Mouse (Mus musculus) neural tube, embryonic 14.5 days (tissue): ENCODE results near the gene Glis3. TPM values are rescaled to one million over a fixed set of nuclear protein-coding genes. Genes with fewer than 3 reads are reported as not detected.

Experiments
- ATAC-seq: fragments of 200-750 bp; cut with Nextera tagmentation; 2 replicates; pipeline ENCODE4 v1.8.0; 2017; ENCODE audit warnings: low read depth, mild to moderate bottlenecking, moderate TSS enrichment, moderate library complexity
- H3K27ac ChIP-seq: fragments of 300-500 bp; sonication (generic); 2 replicates; pipeline ENCODE4 v1.5.1; 2014; ENCODE audit warnings: low read depth, mild to moderate bottlenecking, control low read depth, low read length, moderate library complexity, mixed read lengths
- H3K27me3 ChIP-seq: fragments of 300-500 bp; sonication (generic); 2 replicates; pipeline ENCODE4 v1.6.1; 2014; ENCODE audit warnings: low read length; ENCODE audit not compliant: control insufficient read depth, insufficient read depth
- H3K36me3 ChIP-seq: fragments of 300-500 bp; sonication (generic); 2 replicates; pipeline ENCODE4 v1.6.1; 2014; ENCODE audit warnings: low read length, mixed read lengths; ENCODE audit not compliant: control insufficient read depth, insufficient read depth
- H3K4me1 ChIP-seq: fragments of 300-500 bp; sonication (generic); 2 replicates; pipeline ENCODE4 v1.6.1; 2014; ENCODE audit warnings: low read length; ENCODE audit not compliant: control insufficient read depth, insufficient read depth
- H3K4me2 ChIP-seq: fragments of 300-500 bp; sonication (generic); 2 replicates; pipeline ENCODE4 v1.6.1; 2014; ENCODE audit warnings: mild to moderate bottlenecking, low read depth, low read length, control low read depth
- H3K4me3 ChIP-seq: fragments of 300-500 bp; sonication (generic); 2 replicates; pipeline ENCODE4 v1.5.1; 2014; ENCODE audit warnings: low read depth, low read length, control low read depth, mixed read lengths
- H3K9ac ChIP-seq: fragments of 300-500 bp; sonication (generic); replicated peaks from 2 replicates; pipeline ENCODE4 v1.6.1; 2014; ENCODE audit warnings: low read depth, mild to moderate bottlenecking, control low read depth, low read length, mixed read lengths
- H3K9me3 ChIP-seq: fragments of 300-500 bp; sonication (generic); 2 replicates; pipeline ENCODE4 v1.6.1; 2016; ENCODE audit warnings: low read length; ENCODE audit not compliant: control insufficient read depth
- WGBS: fragments of 180-500 bp; shearing (Covaris S2); extraction: QIAGEN DNeasy Blood & Tissue Kit; methylation state at CpG from one replicate; pipeline ENCODE4 v1.1.7; 2014; 5-methylcytosine and 5-hydroxymethylcytosine counted together
- polyA plus RNA-seq: library from polyadenylated mRNA; unstranded; fragments of >200 nt; fragmentation: Nextera tagmentation; extraction: Ambion mirVana; gene quantifications from 2 replicates; pipeline ENCODE4 v1.2.1, GENCODE M21; 2014

Gene Glis3
- polyA plus RNA-seq, 1 experiment from 2014 or later = 2.7 TPM

- no peak overlapping the region for H3K4me3 ChIP-seq
- no peaks in the 10 kb centered on the region for H3K9me3 ChIP-seq
- no peaks in the 10 kb centered on the region for H3K4me1 ChIP-seq
- H3K27ac ChIP-seq = no peak overlapping the region
- H3K9ac ChIP-seq = no peak overlapping the region
- H3K36me3 ChIP-seq = no peaks in the 10 kb centered on the region
- no peak for ATAC-seq
- no peaks in the 10 kb centered on the region for H3K27me3 ChIP-seq
- no peak overlapping the region for H3K4me2 ChIP-seq
- 29% methylated on average over 6 of the region's 6 CpGs for WGBS
Observed at GRCm38 (mm10) chr19:28478055-28478454, 201.8 kb downstream of the Glis3 start.

GRCm38 (mm10) chr19:28477326-28477863 lies 202.5 kb downstream of the Glis3 start:
- ATAC-seq = no peak
- Histone ChIP-seq H3K4me1 (no peaks in the 10 kb centered on the region), H3K9me3 (no peaks in the 10 kb centered on the region), H3K4me3 (no peak overlapping the region), H3K9ac (no peak overlapping the region), H3K27me3 (no peaks in the 10 kb centered on the region), H3K36me3 (no peaks in the 10 kb centered on the region), H3K4me2 (no peak overlapping the region), H3K27ac (no peak overlapping the region)
- WGBS = 11% methylated on average over 6 of the region's 6 CpGs

- Histone ChIP-seq H3K4me2 (no peak overlapping the region), H3K4me3 (no peak overlapping the region), H3K9me3 (no peaks in the 10 kb centered on the region), H3K27me3 (no peaks in the 10 kb centered on the region), H3K36me3 (no peaks in the 10 kb centered on the region), H3K4me1 (no peaks in the 10 kb centered on the region), H3K27ac (no peak overlapping the region), H3K9ac (no peak overlapping the region)
- WGBS = 54% methylated on average over 5 of the region's 5 CpGs
- ATAC-seq = no peak
Observed at GRCm38 (mm10) chr19:28473621-28474020, 206.3 kb downstream of the Glis3 start.

GRCm38 (mm10) chr19:28471144-28471543 lies 208.7 kb downstream of the Glis3 start:
- H3K4me1 ChIP-seq = no peaks in the 10 kb centered on the region
- H3K27me3 ChIP-seq = no peaks in the 10 kb centered on the region
- H3K9ac ChIP-seq = no peak overlapping the region
- H3K4me3 ChIP-seq = no peak overlapping the region
- no peak for ATAC-seq
- 92% methylated on average over 5 of the region's 8 CpGs for WGBS
- no peak overlapping the region for H3K27ac ChIP-seq
- H3K4me2 ChIP-seq = no peak overlapping the region
- no peaks in the 10 kb centered on the region for H3K36me3 ChIP-seq
- H3K9me3 ChIP-seq = no peaks in the 10 kb centered on the region

- ATAC-seq = no peak
- no peaks in the 10 kb centered on the region for H3K9me3 ChIP-seq
- H3K4me1 ChIP-seq = no peaks in the 10 kb centered on the region
- no peak overlapping the region for H3K27ac ChIP-seq
- no peak overlapping the region for H3K4me3 ChIP-seq
- no peak overlapping the region for H3K4me2 ChIP-seq
- no peaks in the 10 kb centered on the region for H3K27me3 ChIP-seq
- H3K9ac ChIP-seq = no peak overlapping the region
- 82% methylated on average over 5 of the region's 5 CpGs for WGBS
- H3K36me3 ChIP-seq = no peaks in the 10 kb centered on the region
Observed at GRCm38 (mm10) chr19:28465779-28466178, 214.1 kb downstream of the Glis3 start.

GRCm38 (mm10) chr19:28454331-28454730 lies 225.5 kb downstream of the Glis3 start:
- H3K4me1 ChIP-seq = peaks cover 8% of the 10 kb centered on the region; the same call in 1 of the 2 replicates
- no peaks in the 10 kb centered on the region for H3K36me3 ChIP-seq
- no peak overlapping the region for H3K4me3 ChIP-seq
- no peaks in the 10 kb centered on the region for H3K27me3 ChIP-seq
- no peak overlapping the region for H3K9ac ChIP-seq
- H3K27ac ChIP-seq = no peak overlapping the region
- no peak overlapping the region for H3K4me2 ChIP-seq
- H3K9me3 ChIP-seq = no peaks in the 10 kb centered on the region
- no peak for ATAC-seq
- WGBS = 84% methylated on average over 8 of the region's 8 CpGs

GRCm38 (mm10) chr19:28452951-28453520 lies 226.8 kb downstream of the Glis3 start:
- Histone ChIP-seq H3K4me1 (peaks cover 8% of the 10 kb centered on the region; the same call in 1 of the 2 replicates), H3K27me3 (no peaks in the 10 kb centered on the region), H3K9ac (no peak overlapping the region), H3K4me2 (peak overlapping the region; percentile 16; the same call in 1 of the 2 replicates), H3K36me3 (no peaks in the 10 kb centered on the region), H3K4me3 (no peak overlapping the region), H3K9me3 (no peaks in the 10 kb centered on the region), H3K27ac (peak overlapping the region; percentile 70; the same call in 1 of the 2 replicates)
- peak; percentile 71; the same call in 1 of the 2 replicates for ATAC-seq
- WGBS = 12% methylated on average over 12 of the region's 12 CpGs

GRCm38 (mm10) chr19:28448811-28449210 lies 231.1 kb downstream of the Glis3 start:
- WGBS = 90% methylated on average over 4 of the region's 4 CpGs
- Histone ChIP-seq H3K4me1 (peaks cover 8% of the 10 kb centered on the region; the same call in 1 of the 2 replicates), H3K4me3 (no peak overlapping the region), H3K27me3 (no peaks in the 10 kb centered on the region), H3K4me2 (no peak overlapping the region), H3K36me3 (no peaks in the 10 kb centered on the region), H3K9me3 (no peaks in the 10 kb centered on the region), H3K27ac (no peak overlapping the region), H3K9ac (no peak overlapping the region)
- no peak for ATAC-seq

- 92% methylated on average over 4 of the region's 4 CpGs for WGBS
- ATAC-seq = no peak
- no peak overlapping the region for H3K9ac ChIP-seq
- no peak overlapping the region for H3K4me3 ChIP-seq
- H3K9me3 ChIP-seq = no peaks in the 10 kb centered on the region
- no peaks in the 10 kb centered on the region for H3K4me1 ChIP-seq
- no peak overlapping the region for H3K27ac ChIP-seq
- no peak overlapping the region for H3K4me2 ChIP-seq
- H3K27me3 ChIP-seq = no peaks in the 10 kb centered on the region
- no peaks in the 10 kb centered on the region for H3K36me3 ChIP-seq
Observed at GRCm38 (mm10) chr19:28442161-28442560, 237.7 kb downstream of the Glis3 start.
